Mouse (Mus musculus) thymus, adult 2 months (tissue): Measurements from ENCODE around the gene Smu1.

Experiments
- CTCF ChIP-seq: fragments of 200-500 bp; IDR thresholded peaks from 2 replicates; pipeline ENCODE4 v1.5.1; 2012; ENCODE audit warnings: mild to moderate bottlenecking, control low read depth, low read length, moderate library complexity, borderline replicate concordance; ENCODE audit not compliant: control insufficient read depth, poor library complexity, insufficient read depth; ENCODE audit errors: extremely low read depth
- POLR2A ChIP-seq: fragments of 200-500 bp; IDR thresholded peaks from 2 replicates; pipeline ENCODE4 v1.6.1; 2012; ENCODE audit warnings: mild to moderate bottlenecking, low read length, control low read depth, moderate library complexity; ENCODE audit not compliant: control insufficient read depth, poor library complexity, insufficient read depth; ENCODE audit errors: extremely low read depth

GRCm38 (mm10) chr4:40735351-40735750, 22.4 kb downstream of the Smu1 start:
- no peak for TF ChIP-seq CTCF
- no peak for TF ChIP-seq POLR2A
